Mouse (Mus musculus) heart, embryonic 15.5 days (tissue): ENCODE measurements around the gene Hint3. TPM values are rescaled to one million over a fixed set of nuclear protein-coding genes. Genes with fewer than 3 reads are reported as not detected.
A peak's percentile ranks its signal among the peaks of the same experiment; 100 is the strongest.
"Not testable (repeated sequence)": the region's sequence is repeated elsewhere in the genome, so short reads cannot be mapped to it uniquely, and the experiment has no call there.

ENCODE experiments used
- ATAC-seq: fragments of 200-750 bp; cut with Nextera tagmentation; replicated peaks from 2 replicates; pipeline ENCODE4 v1.8.0; 2017; ENCODE audit warnings: low read depth, moderate TSS enrichment; ENCODE audit not compliant: insufficient number of reproducible peaks, insufficient read depth, low FRiP score
- H3K27ac ChIP-seq: fragments of 300-500 bp; sonication (generic); 2 replicates; pipeline ENCODE4 v1.5.1; 2015; ENCODE audit warnings: mild to moderate bottlenecking, inconsistent platforms
- H3K27me3 ChIP-seq: fragments of 300-500 bp; sonication (generic); 2 replicates; pipeline ENCODE4 v1.6.1; 2015; ENCODE audit warnings: inconsistent platforms
- H3K36me3 ChIP-seq: fragments of 300-500 bp; sonication (generic); 2 replicates; pipeline ENCODE4 v1.6.1; 2015; ENCODE audit warnings: mild to moderate bottlenecking, inconsistent platforms
- H3K4me1 ChIP-seq: fragments of 300-500 bp; sonication (generic); replicated peaks from 2 replicates; pipeline ENCODE4 v1.6.1; 2015; ENCODE audit warnings: inconsistent platforms
- H3K4me2 ChIP-seq: fragments of 300-500 bp; sonication (generic); 2 replicates; pipeline ENCODE4 v1.6.1; 2015; ENCODE audit warnings: inconsistent platforms, mild to moderate bottlenecking, moderate library complexity
- H3K4me3 ChIP-seq: fragments of 300-500 bp; sonication (generic); 2 replicates; pipeline ENCODE4 v1.5.1; 2015; ENCODE audit warnings: mild to moderate bottlenecking, inconsistent platforms
- H3K9ac ChIP-seq: fragments of 300-500 bp; sonication (generic); 2 replicates; pipeline ENCODE4 v1.6.1; 2015; ENCODE audit warnings: mild to moderate bottlenecking, inconsistent platforms
- H3K9me3 ChIP-seq: fragments of 300-500 bp; sonication (generic); replicated peaks from 2 replicates; pipeline ENCODE4 v1.6.1; 2016; ENCODE audit warnings: inconsistent platforms
- WGBS: fragments of 180-500 bp; shearing (Covaris S2); methylation state at CpG from one replicate; pipeline ENCODE4 v1.1.7; 2015; ENCODE audit warnings: mixed read lengths; 5-methylcytosine and 5-hydroxymethylcytosine counted together
- polyA plus RNA-seq: library from polyadenylated mRNA; unstranded; fragments of >200 nt; fragmentation: Nextera tagmentation; extraction: Ambion mirVana; gene quantifications from 2 replicates; pipeline ENCODE4 v1.2.1, GENCODE M21; 2015

The Hint3 gene
- polyA plus RNA-seq, 1 experiment from 2014 or later: 40.5 TPM

DNA sequence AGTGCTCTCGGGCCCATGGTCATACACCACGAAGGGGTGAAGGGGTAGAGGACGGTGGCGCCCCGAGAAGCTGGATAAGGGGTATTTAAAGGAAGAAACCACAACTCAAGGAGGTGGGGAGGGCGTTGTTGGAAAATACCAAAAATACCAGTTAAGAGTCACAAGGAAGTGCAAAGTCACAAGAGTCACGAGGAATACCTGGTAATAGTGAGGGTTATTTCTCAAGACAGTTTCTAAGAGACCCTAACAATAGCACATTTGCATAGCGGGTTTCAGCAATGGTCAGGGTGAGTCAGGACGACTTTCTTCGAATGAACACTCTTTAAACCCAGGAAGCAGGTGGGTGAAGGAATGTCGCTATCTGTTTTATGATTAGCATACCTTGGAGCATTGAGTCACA lies 988 bp downstream of the Hint3 start:
- not testable (repeated sequence) for H3K9ac ChIP-seq, H3K9me3 ChIP-seq, H3K36me3 ChIP-seq, ATAC-seq, H3K27me3 ChIP-seq, H3K27ac ChIP-seq, H3K4me3 ChIP-seq, H3K4me1 ChIP-seq, H3K4me2 ChIP-seq
- 89% methylated on average over 11 of the region's 11 CpGs for WGBS

DNA sequence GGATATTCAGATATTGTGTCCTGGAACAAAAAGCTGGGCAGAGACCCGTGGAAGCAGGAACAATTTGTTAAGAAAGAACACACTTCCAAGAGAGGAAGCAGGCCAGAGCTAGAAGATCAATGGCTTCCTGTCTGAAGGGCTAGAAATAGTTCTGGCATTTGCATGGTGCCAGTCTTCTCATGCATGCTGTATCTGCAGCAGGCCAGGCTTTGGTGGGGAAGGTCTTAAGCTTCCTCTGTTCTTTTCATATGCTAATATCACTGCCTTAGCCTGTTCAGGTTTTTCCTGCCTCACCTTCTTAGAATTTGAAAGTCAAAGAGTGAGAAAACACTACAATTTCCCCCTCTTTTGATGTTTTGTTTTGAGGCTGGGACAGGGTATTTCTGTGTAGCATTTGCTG lies 1.9 kb downstream of the Hint3 start:
- no peak overlapping the region for H3K27ac ChIP-seq
- ATAC-seq: no peak
- no peaks in the 10 kb centered on the region for H3K9me3 ChIP-seq
- H3K4me1 ChIP-seq: no peaks in the 10 kb centered on the region
- no peak overlapping the region for H3K9ac ChIP-seq
- H3K27me3 ChIP-seq: no peaks in the 10 kb centered on the region
- no peak overlapping the region for H3K4me2 ChIP-seq
- WGBS: 24% methylated on average over 1 of the region's 1 CpGs
- no peak overlapping the region for H3K4me3 ChIP-seq
- H3K36me3 ChIP-seq: no peaks in the 10 kb centered on the region

DNA sequence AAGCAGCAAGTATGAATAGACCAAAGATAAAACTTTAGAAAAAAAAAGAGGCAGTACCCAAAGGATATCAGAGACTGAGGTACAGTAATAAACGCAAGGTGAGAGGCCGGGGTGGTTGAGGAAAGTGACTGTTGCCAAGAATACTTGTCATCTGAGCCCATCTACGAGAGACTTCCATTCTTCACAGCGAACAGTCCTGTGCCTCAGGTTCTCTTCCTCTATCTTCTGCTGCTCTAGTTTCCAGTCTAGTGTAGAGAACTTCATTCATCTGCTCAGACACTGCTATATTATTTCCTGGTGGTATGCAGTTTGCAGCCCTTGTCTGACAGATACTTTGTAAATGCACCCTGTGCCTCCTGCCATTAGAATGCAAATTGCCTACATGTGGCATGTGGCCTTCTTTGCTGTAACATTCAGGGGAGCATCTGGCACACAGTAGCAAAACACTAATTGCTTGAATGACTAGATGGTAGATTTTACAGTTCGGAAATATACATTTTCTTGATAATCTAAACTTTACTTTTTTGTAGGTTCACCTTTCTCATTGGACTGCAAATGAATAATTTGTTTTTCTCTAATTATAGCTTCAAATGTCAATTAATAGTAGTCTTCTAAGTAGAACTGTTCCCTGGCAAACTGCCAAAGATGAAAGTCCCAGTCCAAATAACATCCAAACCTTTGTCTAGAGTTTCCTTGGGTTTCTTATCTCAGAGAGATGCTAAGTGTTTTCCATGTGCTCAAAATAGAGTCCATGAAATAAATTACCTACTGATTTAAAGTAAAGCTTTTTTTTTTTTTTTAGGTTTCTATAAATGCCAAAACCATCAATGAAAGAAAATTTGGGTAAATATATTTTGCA lies 5.0 kb downstream of the Hint3 start:
- H3K4me3 ChIP-seq: no peak overlapping the region
- H3K9me3 ChIP-seq: no peaks in the 10 kb centered on the region
- H3K27me3 ChIP-seq: no peaks in the 10 kb centered on the region
- no peaks in the 10 kb centered on the region for H3K4me1 ChIP-seq
- WGBS: 54% methylated on average over 5 of the region's 5 CpGs
- no peak overlapping the region for H3K9ac ChIP-seq
- no peak overlapping the region for H3K27ac ChIP-seq
- no peak overlapping the region for H3K4me2 ChIP-seq
- no peaks in the 10 kb centered on the region for H3K36me3 ChIP-seq
- ATAC-seq: no peak

- no peaks in the 10 kb centered on the region for H3K36me3 ChIP-seq
- no peaks in the 10 kb centered on the region for H3K27me3 ChIP-seq
- ATAC-seq: no peak
- H3K9ac ChIP-seq: no peak overlapping the region
- H3K4me3 ChIP-seq: no peak overlapping the region
- no peaks in the 10 kb centered on the region for H3K9me3 ChIP-seq
- no peak overlapping the region for H3K27ac ChIP-seq
- H3K4me2 ChIP-seq: no peak overlapping the region
- H3K4me1 ChIP-seq: peaks cover 2% of the 10 kb centered on the region; the same call in 1 of the 2 replicates
These were observed 6.5 kb downstream of the Hint3 start for GRCm38 (mm10) chr10:30622928-30623327.

GRCm38 (mm10) chr10:30618918-30619210 lies 10.6 kb downstream of the Hint3 start:
- Histone ChIP-seq H3K9me3 (no peaks in the 10 kb centered on the region), H3K36me3 (no peaks in the 10 kb centered on the region), H3K4me2 (peak overlapping the region; percentile 76), H3K27me3 (no peaks in the 10 kb centered on the region), H3K9ac (no peak overlapping the region), H3K4me1 (peaks cover 7% of the 10 kb centered on the region; the same call in 1 of the 2 replicates), H3K4me3 (peak overlapping the region; percentile 74), H3K27ac (peak overlapping the region; percentile 99; the same call in 1 of the 2 replicates)
- 40% methylated on average over 3 of the region's 3 CpGs for WGBS
- ATAC-seq: no peak

DNA sequence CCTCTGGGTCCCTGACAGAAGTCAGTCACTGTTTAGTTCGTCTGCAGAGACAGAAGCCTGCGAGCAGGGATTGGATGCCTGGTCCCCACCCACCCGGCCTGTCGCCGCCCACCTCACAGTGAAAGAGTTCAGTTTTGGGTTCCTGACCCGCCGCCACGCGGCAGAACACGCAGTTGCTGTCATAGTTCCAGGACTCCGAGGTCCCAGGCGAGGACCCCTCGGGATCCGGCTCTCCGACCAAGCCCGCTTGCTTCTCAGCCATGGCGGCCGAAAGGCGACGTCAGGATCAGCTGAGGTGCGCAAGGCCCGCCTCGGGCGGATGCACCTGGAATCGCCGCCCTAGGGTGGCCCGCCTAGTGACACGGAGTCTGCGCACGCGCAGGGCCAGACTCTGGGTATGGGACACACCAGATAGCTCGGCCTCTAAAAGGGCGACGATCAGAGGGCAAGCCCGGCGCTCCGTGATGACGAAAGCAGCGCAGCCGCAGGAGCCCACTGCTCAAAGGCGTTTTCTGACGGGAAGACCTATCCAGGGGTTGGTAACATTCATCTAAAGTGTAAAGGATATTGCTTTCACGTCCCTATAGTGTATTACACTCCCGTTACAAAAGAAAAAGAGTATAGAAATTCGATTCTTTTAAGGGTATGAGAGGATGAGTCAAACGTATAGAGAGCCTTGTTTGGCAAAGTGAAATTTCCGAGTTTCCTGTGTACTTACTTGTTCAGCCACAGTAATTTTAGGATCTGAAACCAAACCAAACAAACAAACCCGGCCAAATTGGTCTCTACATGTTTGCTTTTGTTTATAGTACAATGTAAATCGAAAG lies 11.1 kb downstream of the Hint3 start:
- WGBS: 2% methylated on average over 49 of the region's 49 CpGs
- peak overlapping the region; percentile 74 for H3K4me3 ChIP-seq
- H3K27me3 ChIP-seq: no peaks in the 10 kb centered on the region
- H3K27ac ChIP-seq: peak overlapping the region; percentile 99
- H3K9me3 ChIP-seq: no peaks in the 10 kb centered on the region
- peaks cover 7% of the 10 kb centered on the region; the same call in 1 of the 2 replicates for H3K4me1 ChIP-seq
- ATAC-seq: peak; percentile 100
- H3K9ac ChIP-seq: peak overlapping the region; percentile 71
- peaks cover 1% of the 10 kb centered on the region for H3K36me3 ChIP-seq
- H3K4me2 ChIP-seq: peak overlapping the region; percentile 76

DNA sequence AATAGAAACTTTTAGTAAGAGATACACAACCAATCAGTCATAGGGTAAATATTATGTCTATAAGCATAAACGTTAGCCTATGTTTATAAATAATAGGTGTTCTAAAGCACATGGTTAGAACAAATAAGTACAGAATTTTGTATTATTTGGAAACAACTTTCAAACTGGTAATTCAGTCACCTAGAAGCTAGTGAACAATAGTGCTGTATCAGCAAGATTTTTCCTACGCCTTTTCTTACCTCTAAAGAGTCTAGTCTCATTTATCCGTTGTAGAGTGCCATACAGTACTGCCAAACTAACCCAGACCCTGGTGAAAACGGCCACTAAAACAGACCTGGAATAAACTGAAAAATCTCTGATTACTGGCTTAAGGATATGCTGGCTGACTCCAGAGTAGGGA lies 16.4 kb downstream of the Hint3 start:
- no peak for ATAC-seq
- Histone ChIP-seq H3K4me2 (no peak overlapping the region), H3K4me3 (no peak overlapping the region), H3K27ac (no peak overlapping the region), H3K27me3 (no peaks in the 10 kb centered on the region), H3K4me1 (peaks cover 5% of the 10 kb centered on the region; the same call in 1 of the 2 replicates), H3K9ac (no peak overlapping the region), H3K36me3 (peaks cover 5% of the 10 kb centered on the region), H3K9me3 (no peaks in the 10 kb centered on the region)
- WGBS: 82% methylated on average over 4 of the region's 4 CpGs

DNA sequence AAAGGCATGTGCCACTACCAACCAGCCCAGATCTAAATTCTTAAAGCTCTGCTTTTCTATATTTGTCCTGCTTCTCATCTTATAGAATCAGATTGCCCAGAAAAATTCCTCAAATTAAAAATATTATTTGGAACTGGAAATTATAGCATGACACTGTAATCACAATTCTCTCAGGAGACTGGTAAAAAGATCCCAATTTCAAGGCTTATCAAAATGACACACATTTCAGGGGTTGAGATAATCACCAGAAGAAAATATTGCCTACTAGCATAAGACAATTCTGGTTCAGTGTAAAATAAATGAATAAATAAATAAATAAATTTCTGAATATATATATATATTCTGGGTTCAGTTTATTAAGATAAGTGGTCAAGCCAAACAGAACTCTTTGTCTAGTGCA lies 19.8 kb downstream of the Hint3 start:
- no peak for ATAC-seq
- Histone ChIP-seq H3K27me3 (no peaks in the 10 kb centered on the region), H3K9me3 (no peaks in the 10 kb centered on the region), H3K4me2 (no peak overlapping the region), H3K36me3 (peaks cover 13% of the 10 kb centered on the region), H3K27ac (no peak overlapping the region), H3K4me3 (no peak overlapping the region), H3K4me1 (no peaks in the 10 kb centered on the region), H3K9ac (no peak overlapping the region)

DNA sequence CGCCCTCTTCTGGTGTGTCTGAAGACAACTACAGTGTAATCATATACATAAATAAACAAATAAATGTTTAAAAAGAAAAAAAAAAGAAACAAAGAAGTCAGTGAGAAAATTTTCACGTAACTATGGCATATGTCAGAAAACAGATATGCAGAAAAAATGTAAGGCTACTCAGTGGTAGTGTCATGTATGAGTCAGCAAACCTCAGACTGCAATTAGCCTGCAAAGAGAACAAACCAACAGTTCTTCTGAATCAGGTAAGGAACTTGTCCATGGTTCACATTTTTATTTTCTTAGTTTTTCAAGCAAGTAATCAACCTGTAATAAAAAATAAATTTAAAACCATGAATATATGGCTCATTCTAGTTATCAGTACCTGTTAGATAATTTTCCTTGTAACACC lies 21.3 kb downstream of the Hint3 start:
- Histone ChIP-seq H3K9me3 (no peaks in the 10 kb centered on the region), H3K9ac (no peak overlapping the region), H3K36me3 (peaks cover 10% of the 10 kb centered on the region), H3K4me3 (no peak overlapping the region), H3K27ac (no peak overlapping the region), H3K27me3 (no peaks in the 10 kb centered on the region), H3K4me2 (no peak overlapping the region), H3K4me1 (no peaks in the 10 kb centered on the region)
- 72% methylated on average over 2 of the region's 2 CpGs for WGBS
- no peak for ATAC-seq

DNA sequence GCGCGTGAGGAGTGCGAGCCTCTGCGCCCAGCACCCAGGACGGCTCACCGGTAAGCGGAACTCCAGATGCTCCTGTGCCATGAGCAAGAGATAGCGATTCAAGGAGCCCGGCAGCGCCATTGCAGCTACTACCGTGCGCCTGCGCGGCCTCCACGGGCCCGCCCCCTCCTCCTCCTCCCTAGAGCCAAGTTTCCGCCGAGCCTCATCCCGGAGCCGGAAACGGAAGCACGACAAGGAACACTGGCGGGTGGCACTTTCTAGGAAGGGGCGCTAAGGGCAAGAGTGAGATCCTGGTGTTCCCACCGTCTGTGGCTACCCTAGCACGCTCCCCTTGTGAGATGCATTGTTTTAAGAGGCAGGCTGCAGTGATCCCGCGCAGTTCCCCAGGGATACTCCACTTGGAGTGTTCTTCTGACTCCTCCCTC lies 28.9 kb downstream of the Hint3 start, which contains the start of gene Trmt11:
TSS of gene Trmt11 (minus strand) at position 208 of the 425 bp plus-strand sequence.
- WGBS: under 1% methylated on average over 28 of the region's 28 CpGs
- Histone ChIP-seq H3K27me3 (no peaks in the 10 kb centered on the region), H3K9ac (peak within 1 kb of the TSS; percentile 82), H3K4me1 (peaks cover 13% of the 10 kb centered on the region), H3K36me3 (peaks cover 14% of the 10 kb centered on the region), H3K27ac (peak within 1 kb of the TSS; percentile 85), H3K4me3 (peak within 1 kb of the TSS; percentile 81), H3K4me2 (peak within 1 kb of the TSS; percentile 68), H3K9me3 (no peaks in the 10 kb centered on the region)
- peak; percentile 89 for ATAC-seq

- peak; percentile 71 for ATAC-seq
- peak overlapping the region; percentile 68 for H3K4me2 ChIP-seq
- H3K4me3 ChIP-seq: peak overlapping the region; percentile 81
- H3K9me3 ChIP-seq: no peaks in the 10 kb centered on the region
- 2% methylated on average over 24 of the region's 27 CpGs for WGBS
- H3K27me3 ChIP-seq: no peaks in the 10 kb centered on the region
- H3K4me1 ChIP-seq: peaks cover 13% of the 10 kb centered on the region
- H3K27ac ChIP-seq: peak overlapping the region; percentile 85
- peak overlapping the region; percentile 82 for H3K9ac ChIP-seq
- peaks cover 17% of the 10 kb centered on the region for H3K36me3 ChIP-seq
These were observed 29.3 kb downstream of the Hint3 start for GRCm38 (mm10) chr10:30600094-30600534.
